Mouse (Mus musculus): ENCODE measurements at regions not wholly inside any gene's neighbourhood (a gene's known extent, or its start where the extent isn't known, plus 50 kb on each side); places are given as distances from the start of the nearest gene placed in this dataset.

DNA sequence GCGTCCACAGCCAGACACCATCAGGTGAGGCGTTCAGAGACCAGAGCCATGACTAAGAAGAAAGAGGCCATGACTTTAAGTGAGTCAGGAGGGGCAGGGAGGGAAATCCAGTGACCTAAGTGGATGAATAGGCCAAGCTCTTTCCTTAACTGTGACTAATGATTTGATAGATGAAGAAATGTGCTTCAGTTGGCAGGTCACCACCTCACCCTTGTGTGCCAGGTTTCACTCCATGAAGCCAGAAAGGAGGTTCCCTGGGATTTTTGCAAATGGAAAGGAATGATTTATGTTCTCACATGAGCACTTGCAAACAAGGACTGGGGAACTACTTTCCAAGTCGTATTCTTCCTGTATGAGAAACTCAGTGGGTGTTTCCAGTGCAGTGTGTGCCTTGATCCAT lies 923.0 kb downstream of the Slc22a22 start:
- H3K9me3 ChIP-seq (ENCODE audit: control insufficient read depth) = no peaks in the 10 kb centered on the region
- H3K36me3 ChIP-seq (ENCODE audit: control insufficient read depth, insufficient read depth) = no peaks in the 10 kb centered on the region
- 79% methylated on average over 3 of the region's 3 CpGs for WGBS
- ATAC-seq = no peak
- no peak for TF ChIP-seq CTCF (IDR thresholded peaks at IDR 0.05; ENCODE audit: low read depth)
- no peak overlapping the region for H3K4me2 ChIP-seq (replicated peaks; ENCODE audit: low read depth)
- H3K27ac ChIP-seq (ENCODE audit: low read depth, low read length) = no peak overlapping the region
- no peaks in the 10 kb centered on the region for H3K27me3 ChIP-seq (replicated peaks; ENCODE audit: control insufficient read depth, insufficient read depth, low read length)
- no peak overlapping the region for H3K4me3 ChIP-seq (ENCODE audit: low read depth, low read length)
- no peaks in the 10 kb centered on the region for H3K4me1 ChIP-seq (replicated peaks; ENCODE audit: control insufficient read depth, insufficient read depth, low read length)
- H3K9ac ChIP-seq (ENCODE audit: low read depth, low read length) = no peak overlapping the region

DNA sequence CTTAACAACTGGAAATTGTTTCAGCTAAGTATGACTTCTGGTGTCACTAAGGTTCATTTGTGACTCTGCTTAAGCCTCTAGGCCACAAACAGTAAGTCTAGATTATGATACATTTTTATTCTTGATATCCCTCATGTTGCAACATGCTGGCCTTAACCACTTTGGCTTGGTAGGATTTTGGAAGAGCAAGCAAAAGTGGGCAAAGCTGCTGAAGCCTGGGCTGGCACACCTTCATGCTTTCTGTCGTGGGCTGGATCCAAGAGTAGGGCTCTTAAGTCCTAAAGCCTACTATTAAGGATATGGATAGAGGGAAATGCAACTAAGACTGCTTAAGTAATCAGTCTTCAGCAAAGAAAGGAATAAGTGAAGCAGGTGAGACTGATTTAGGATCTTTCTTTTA lies 923.6 kb downstream of the Slc22a22 start:
- Histone ChIP-seq H3K27ac (ENCODE audit: low read depth, low read length) (no peak overlapping the region), H3K36me3 (ENCODE audit: control insufficient read depth, insufficient read depth) (no peaks in the 10 kb centered on the region), H3K9ac (ENCODE audit: low read depth, low read length) (no peak overlapping the region), H3K27me3 (replicated peaks; ENCODE audit: control insufficient read depth, insufficient read depth, low read length) (no peaks in the 10 kb centered on the region), H3K4me2 (replicated peaks; ENCODE audit: low read depth) (no peak overlapping the region), H3K4me3 (ENCODE audit: low read depth, low read length) (no peak overlapping the region), H3K9me3 (ENCODE audit: control insufficient read depth) (no peaks in the 10 kb centered on the region), H3K4me1 (replicated peaks; ENCODE audit: control insufficient read depth, insufficient read depth, low read length) (no peaks in the 10 kb centered on the region)
- TF ChIP-seq CTCF (IDR thresholded peaks at IDR 0.05; ENCODE audit: low read depth) = no peak
- no peak for ATAC-seq
- 75% methylated on average over 1 of the region's 1 CpGs for WGBS

DNA sequence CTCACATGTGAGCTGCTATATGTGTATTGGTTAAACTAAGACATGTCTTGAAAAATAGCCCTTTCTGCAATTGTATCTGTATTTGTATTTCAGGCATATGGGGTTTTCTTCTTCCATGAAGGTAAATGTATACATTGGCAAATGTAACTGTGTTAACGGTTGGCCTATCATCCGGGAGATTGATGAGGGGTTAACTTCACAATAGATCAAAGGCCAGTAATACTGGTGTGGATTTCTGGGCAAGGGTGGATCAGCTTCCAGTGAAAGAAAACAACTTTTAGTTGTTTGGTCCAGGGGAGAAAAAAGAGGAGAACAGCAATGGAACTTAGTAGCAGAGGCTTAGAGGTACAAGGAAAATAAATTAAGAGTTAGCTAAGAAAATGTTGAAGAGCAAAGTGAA lies 945.9 kb downstream of the Slc22a22 start:
- no peak overlapping the region for H3K4me2 ChIP-seq (replicated peaks; ENCODE audit: low read depth)
- 17% methylated on average over 2 of the region's 2 CpGs for WGBS
- no peak for TF ChIP-seq CTCF (IDR thresholded peaks at IDR 0.05; ENCODE audit: low read depth)
- no peaks in the 10 kb centered on the region for H3K9me3 ChIP-seq (ENCODE audit: control insufficient read depth)
- ATAC-seq = no peak
- H3K9ac ChIP-seq (ENCODE audit: low read depth, low read length) = no peak overlapping the region
- no peak overlapping the region for H3K27ac ChIP-seq (ENCODE audit: low read depth, low read length)
- no peaks in the 10 kb centered on the region for H3K4me1 ChIP-seq (replicated peaks; ENCODE audit: control insufficient read depth, insufficient read depth, low read length)
- H3K36me3 ChIP-seq (ENCODE audit: control insufficient read depth, insufficient read depth) = no peaks in the 10 kb centered on the region
- H3K4me3 ChIP-seq (ENCODE audit: low read depth, low read length) = no peak overlapping the region
- no peaks in the 10 kb centered on the region for H3K27me3 ChIP-seq (replicated peaks; ENCODE audit: control insufficient read depth, insufficient read depth, low read length)

DNA sequence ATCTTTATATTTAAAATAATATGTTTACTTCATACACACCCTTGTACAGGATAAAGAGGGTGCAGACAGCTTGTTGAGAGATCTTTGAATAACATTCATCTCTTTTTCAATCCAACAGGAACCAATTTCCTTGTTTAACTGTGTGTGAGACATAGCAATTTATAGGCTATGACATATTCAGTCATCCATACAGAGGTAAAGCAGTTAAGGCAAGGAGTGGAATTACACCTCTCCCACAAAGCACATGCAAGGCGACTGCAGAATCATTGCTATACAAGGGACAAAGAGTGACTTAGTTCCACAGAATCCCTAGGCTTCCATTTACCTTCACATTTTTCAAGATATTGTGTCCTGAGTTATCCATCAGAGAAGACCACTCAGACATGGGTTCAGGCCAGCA lies 959.0 kb downstream of the Slc22a22 start:
- 92% methylated on average over 1 of the region's 1 CpGs for WGBS
- H3K27ac ChIP-seq (ENCODE audit: low read depth, low read length) = no peak overlapping the region
- TF ChIP-seq CTCF (IDR thresholded peaks at IDR 0.05; ENCODE audit: low read depth) = no peak

DNA sequence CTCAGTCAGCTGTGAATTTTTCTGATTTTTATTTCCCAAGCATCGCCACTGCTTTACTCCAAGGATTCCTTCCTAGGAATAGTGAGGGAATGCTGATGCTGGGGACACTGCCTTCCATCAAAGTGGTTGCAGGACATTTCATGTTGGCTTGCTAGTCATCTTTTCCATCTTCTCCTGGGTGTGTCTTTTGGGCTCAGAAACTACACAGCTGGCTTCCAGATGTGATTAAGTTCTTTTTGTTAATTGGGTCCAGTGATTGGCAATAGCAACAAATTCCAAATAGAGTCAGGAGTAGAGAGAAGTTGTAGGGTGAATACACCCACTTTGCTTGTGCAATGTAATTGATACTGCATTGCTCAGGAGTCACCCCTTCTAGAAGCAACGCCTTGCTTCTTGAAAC lies 961.3 kb downstream of the Slc22a22 start:
- no peak overlapping the region for H3K9ac ChIP-seq (ENCODE audit: low read depth, low read length)
- no peaks in the 10 kb centered on the region for H3K36me3 ChIP-seq (ENCODE audit: control insufficient read depth, insufficient read depth)
- no peak overlapping the region for H3K27ac ChIP-seq (ENCODE audit: low read depth, low read length)
- no peak overlapping the region for H3K4me3 ChIP-seq (ENCODE audit: low read depth, low read length)
- no peak for ATAC-seq
- TF ChIP-seq CTCF (IDR thresholded peaks at IDR 0.05; ENCODE audit: low read depth) = no peak
- no peak overlapping the region for H3K4me2 ChIP-seq (replicated peaks; ENCODE audit: low read depth)
- WGBS = 74% methylated on average over 2 of the region's 2 CpGs
- no peaks in the 10 kb centered on the region for H3K4me1 ChIP-seq (replicated peaks; ENCODE audit: control insufficient read depth, insufficient read depth, low read length)
- H3K27me3 ChIP-seq (replicated peaks; ENCODE audit: control insufficient read depth, insufficient read depth, low read length) = no peaks in the 10 kb centered on the region
- no peaks in the 10 kb centered on the region for H3K9me3 ChIP-seq (ENCODE audit: control insufficient read depth)

More for the DNA sequence above, 959.0 kb downstream of the Slc22a22 start:
- no peak for ATAC-seq
- Histone ChIP-seq H3K27me3 (replicated peaks; ENCODE audit: control insufficient read depth, insufficient read depth, low read length) (no peaks in the 10 kb centered on the region), H3K9me3 (ENCODE audit: control insufficient read depth) (no peaks in the 10 kb centered on the region), H3K9ac (ENCODE audit: low read depth, low read length) (no peak overlapping the region), H3K36me3 (ENCODE audit: control insufficient read depth, insufficient read depth) (no peaks in the 10 kb centered on the region), H3K4me3 (ENCODE audit: low read depth, low read length) (no peak overlapping the region), H3K4me1 (replicated peaks; ENCODE audit: control insufficient read depth, insufficient read depth, low read length) (no peaks in the 10 kb centered on the region), H3K4me2 (replicated peaks; ENCODE audit: low read depth) (no peak overlapping the region)

DNA sequence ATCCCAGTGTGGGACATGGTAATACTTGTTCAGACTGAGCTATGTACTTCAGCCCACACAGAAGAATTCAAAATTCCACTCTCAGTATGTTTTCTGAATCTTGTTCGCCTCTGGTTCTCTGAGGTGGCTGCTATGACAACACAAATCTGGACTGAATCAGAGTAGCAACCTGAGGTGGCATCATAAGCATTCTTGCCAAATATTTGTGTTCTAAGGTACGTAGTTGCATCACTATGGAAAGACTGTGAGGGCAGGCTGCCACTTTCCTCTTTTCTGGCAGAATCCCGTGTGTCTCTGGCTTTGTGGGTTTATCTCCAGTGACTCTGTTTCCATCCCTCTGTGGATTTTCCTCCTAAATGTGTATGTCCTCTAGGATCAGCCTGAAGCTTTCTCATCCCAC lies 978.7 kb downstream of the Slc22a22 start:
- Histone ChIP-seq H3K4me3 (ENCODE audit: low read depth, low read length) (no peak overlapping the region), H3K4me1 (replicated peaks; ENCODE audit: control insufficient read depth, insufficient read depth, low read length) (no peaks in the 10 kb centered on the region), H3K27me3 (replicated peaks; ENCODE audit: control insufficient read depth, insufficient read depth, low read length) (no peaks in the 10 kb centered on the region), H3K27ac (ENCODE audit: low read depth, low read length) (no peak overlapping the region), H3K9ac (ENCODE audit: low read depth, low read length) (no peak overlapping the region), H3K4me2 (replicated peaks; ENCODE audit: low read depth) (no peak overlapping the region), H3K36me3 (ENCODE audit: control insufficient read depth, insufficient read depth) (no peaks in the 10 kb centered on the region), H3K9me3 (ENCODE audit: control insufficient read depth) (no peaks in the 10 kb centered on the region)
- no peak for ATAC-seq
- 60% methylated on average over 3 of the region's 3 CpGs for WGBS
- TF ChIP-seq CTCF (IDR thresholded peaks at IDR 0.05; ENCODE audit: low read depth) = no peak

DNA sequence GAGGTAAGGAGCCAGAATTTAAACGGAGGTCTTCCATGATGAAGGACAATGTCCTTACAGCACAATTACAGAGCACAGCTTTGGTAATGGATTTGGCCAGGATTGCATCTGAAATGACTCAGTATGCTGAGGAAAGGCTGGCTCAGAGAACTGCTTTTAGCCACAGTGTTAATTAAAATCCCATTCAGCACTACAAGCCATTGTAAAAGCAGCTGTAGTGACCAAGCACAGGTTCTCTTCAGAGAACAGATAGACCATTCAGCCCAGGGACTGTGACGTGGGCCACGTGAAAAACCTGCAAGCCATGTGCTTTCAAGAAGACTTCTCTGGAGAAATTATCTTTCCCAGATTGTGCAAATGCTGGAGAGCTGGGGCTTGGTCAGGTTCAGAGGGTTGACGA lies 979.7 kb downstream of the Slc22a22 start:
- no peaks in the 10 kb centered on the region for H3K36me3 ChIP-seq (ENCODE audit: control insufficient read depth, insufficient read depth)
- no peak overlapping the region for H3K27ac ChIP-seq (ENCODE audit: low read depth, low read length)
- no peak overlapping the region for H3K9ac ChIP-seq (ENCODE audit: low read depth, low read length)
- WGBS = 83% methylated on average over 4 of the region's 4 CpGs
- no peaks in the 10 kb centered on the region for H3K4me1 ChIP-seq (replicated peaks; ENCODE audit: control insufficient read depth, insufficient read depth, low read length)
- H3K27me3 ChIP-seq (replicated peaks; ENCODE audit: control insufficient read depth, insufficient read depth, low read length) = no peaks in the 10 kb centered on the region
- ATAC-seq = no peak
- H3K9me3 ChIP-seq (ENCODE audit: control insufficient read depth) = no peaks in the 10 kb centered on the region
- H3K4me2 ChIP-seq (replicated peaks; ENCODE audit: low read depth) = no peak overlapping the region
- H3K4me3 ChIP-seq (ENCODE audit: low read depth, low read length) = no peak overlapping the region
- no peak for TF ChIP-seq CTCF (IDR thresholded peaks at IDR 0.05; ENCODE audit: low read depth)

Data from intestine, postnatal 0 days (tissue).